Mouse (Mus musculus): ENCODE measurements around the gene Tas2r114. TPM values are rescaled to one million over a fixed set of nuclear protein-coding genes. Genes with fewer than 3 reads are reported as not detected.

Gene Tas2r114
- not detected for total RNA-seq (2023)

GRCm38 (mm10) chr6:131689963-131690362 lies at the start of gene Tas2r114:
Tas2r114 (minus strand) TSS chr6:131690063.

GRCm38 (mm10) chr6:131687395-131687794 lies 2.5 kb downstream of the Tas2r114 start, which contains the start of gene Tas2r105:
Tas2r105 (minus strand) TSS chr6:131687495.

GRCm38 (mm10) chr6:131685644-131686043 lies 4.2 kb downstream of the Tas2r114 start, which contains the start of gene Tas2r104:
Tas2r104 (minus strand) TSS chr6:131685744.

DNA sequence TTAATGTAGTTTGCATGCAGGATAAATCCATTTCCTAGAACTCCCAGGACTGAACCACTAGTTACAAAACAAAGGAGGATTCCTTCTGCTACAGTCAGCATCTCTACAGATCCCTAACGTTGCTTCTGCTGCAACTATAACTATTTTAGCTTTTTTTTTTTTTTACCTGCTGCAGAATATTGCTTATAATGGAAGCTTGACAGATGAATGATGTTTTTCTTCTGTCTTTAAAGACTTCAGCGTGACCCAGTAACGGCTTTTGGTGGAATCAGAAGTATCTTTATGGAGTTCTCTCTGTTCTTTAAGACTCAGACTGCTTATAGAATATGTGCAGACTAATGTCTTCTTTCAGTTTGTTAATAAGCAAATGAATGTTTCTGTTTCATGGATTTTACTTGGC lies 11.1 kb downstream of the Tas2r114 start, which contains the start of gene Tas2r106:
TSS of gene Tas2r106 (minus strand) at position 101 of the 400 bp plus-strand sequence.

DNA sequence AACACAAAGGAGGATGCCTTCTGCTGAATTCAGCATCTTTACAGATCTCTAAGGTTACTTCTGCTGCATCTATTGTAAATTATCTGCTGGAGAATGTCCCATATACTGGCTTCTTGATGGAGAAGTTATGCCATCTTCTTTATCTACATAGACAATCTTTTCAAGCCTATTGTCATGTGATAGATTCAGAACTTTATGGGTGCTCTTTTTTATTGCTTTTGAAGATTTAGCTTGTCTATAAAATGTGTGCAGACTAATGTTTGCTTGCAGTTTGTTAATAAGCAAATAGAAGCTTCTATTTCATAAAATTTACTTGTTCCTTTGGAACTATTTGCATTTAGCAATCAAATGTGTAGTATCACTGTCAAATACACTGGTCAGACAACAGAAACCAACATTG lies 29.8 kb downstream of the Tas2r114 start, which contains the start of gene Tas2r107:
TSS of gene Tas2r107 (minus strand) at position 101 of the 400 bp plus-strand sequence.

Other genes starting within 250 kb of the Tas2r114 start
- not detected for gene 5430401F13Rik, start 203.7 kb downstream of the Tas2r114 start, total RNA-seq (2023)
- not detected for gene Gm6619, start 203.7 kb downstream of the Tas2r114 start, total RNA-seq (2023)
- not detected for gene Tas2r130, start 59.2 kb downstream of the Tas2r114 start, total RNA-seq (2023)
- gene Tas2r107, start 29.9 kb downstream of the Tas2r114 start, total RNA-seq (2023) = not detected
- not detected for gene Tas2r106, start 11.2 kb downstream of the Tas2r114 start, total RNA-seq (2023)
- not detected for gene Tas2r104, start 4.3 kb downstream of the Tas2r114 start, total RNA-seq (2023)
- not detected for gene Tas2r105, start 2.6 kb downstream of the Tas2r114 start, total RNA-seq (2023)